Mouse (Mus musculus): ENCODE measurements at regions not wholly inside any gene's neighbourhood (a gene's known extent, or its start where the extent isn't known, plus 50 kb on each side); places are given as distances from the start of the nearest gene placed in this dataset.

GRCm38 (mm10) chr11:110588280-110588679, 189.4 kb downstream of the Map2k6 start:
- no peak for DNase-seq

- DNase-seq: no peak
These were observed 196.4 kb downstream of the Map2k6 start for GRCm38 (mm10) chr11:110595266-110595862.

GRCm38 (mm10) chr11:110605041-110605882, 206.3 kb downstream of the Map2k6 start:
- DNase-seq: no peak

- DNase-seq: no peak
These were observed 210.4 kb downstream of the Map2k6 start for GRCm38 (mm10) chr11:110609276-110609675.

- DNase-seq: no peak
These were observed 211.9 kb downstream of the Map2k6 start for GRCm38 (mm10) chr11:110610831-110611230.

- no peak for DNase-seq
These were observed 233.1 kb downstream of the Map2k6 start for GRCm38 (mm10) chr11:110632001-110632400.

GRCm38 (mm10) chr11:110633351-110633750, 234.4 kb downstream of the Map2k6 start:
- no peak for DNase-seq

- no peak for DNase-seq
These were observed 243.6 kb downstream of the Map2k6 start for GRCm38 (mm10) chr11:110642485-110642884.

- DNase-seq: no peak
These were observed 250.8 kb downstream of the Map2k6 start for GRCm38 (mm10) chr11:110649575-110650210.

- DNase-seq: no peak
These were observed 253.1 kb downstream of the Map2k6 start for GRCm38 (mm10) chr11:110652068-110652467.

GRCm38 (mm10) chr11:110656524-110657156, 257.7 kb downstream of the Map2k6 start:
- no peak for DNase-seq

- no peak for DNase-seq
These were observed 258.9 kb downstream of the Map2k6 start for GRCm38 (mm10) chr11:110657854-110658253.

GRCm38 (mm10) chr11:110670626-110671508, 271.9 kb downstream of the Map2k6 start:
- DNase-seq: peak; percentile 6

GRCm38 (mm10) chr11:110672941-110673340, 274.0 kb downstream of the Map2k6 start:
- DNase-seq: no peak

GRCm38 (mm10) chr11:110692824-110693223, 275.0 kb upstream of the Kcnj16 start:
- no peak for DNase-seq

GRCm38 (mm10) chr11:110697067-110697466, 270.8 kb upstream of the Kcnj16 start:
- DNase-seq: no peak

GRCm38 (mm10) chr11:110698342-110698741, 269.5 kb upstream of the Kcnj16 start:
- no peak for DNase-seq

GRCm38 (mm10) chr11:110700976-110701375, 266.9 kb upstream of the Kcnj16 start:
- DNase-seq: no peak

GRCm38 (mm10) chr11:110702119-110702518, 265.7 kb upstream of the Kcnj16 start:
- no peak for DNase-seq

GRCm38 (mm10) chr11:110703511-110703910, 264.3 kb upstream of the Kcnj16 start:
- no peak for DNase-seq

GRCm38 (mm10) chr11:110707328-110707727, 260.5 kb upstream of the Kcnj16 start:
- no peak for DNase-seq

GRCm38 (mm10) chr11:110715300-110715699, 252.5 kb upstream of the Kcnj16 start:
- no peak for DNase-seq
